Comparison of ENCODE assay signal across 22 mouse cellular contexts in genomic region chr2:105072496-105072895, GRCm38 (mm10). TPM values are rescaled to one million over a fixed set of nuclear protein-coding genes. Genes with fewer than 3 reads are reported as not detected.
DNase-seq lines count a peak whose midpoint lies in the region; ATAC-seq and TF ChIP-seq lines count a peak whose summit lies in the region.
"Had no signal": no experiment of that assay in that cellular context is flagged by ENCODE, and none has a peak within 500 bp of the region (broad histone marks: within the 10 kb centered on the region; RNA-seq: fewer than 3 reads in every experiment).

No protein-coding gene starts in this region.

- WGBS in heart, postnatal 0 days, result 56% methylated on average over 4 of the region's 4 CpGs
- WGBS in heart, embryonic 10.5 days, result 63% methylated on average over 4 of the region's 4 CpGs
- 59% methylated on average over 4 of the region's 4 CpGs for WGBS in liver, postnatal 0 days (ENCODE audit: insufficient replicate concordance)

- TF ChIP-seq RAD21 in MEL (IDR thresholded peaks at IDR 0.05; ENCODE audit: low read depth, low read length), result peak; percentile 2; the same call in 1 of the 2 replicates

- no peak for ATAC-seq in heart, postnatal 0 days (ENCODE audit: insufficient read depth, low read depth)
- ATAC-seq in liver, postnatal 0 days, result no peak
- ATAC-seq in megakaryocyte progenitor cell, adult 5-6 weeks (replicated peaks; ENCODE audit: poor library complexity), result 0 out of 2 replicates have a peak, but pooled peaks have one; percentile 46
- ATAC-seq: activated CD4-positive, CD25-positive, alpha-beta regulatory T cell, adult 4 months; CD4-positive, CD25-positive, alpha-beta regulatory T cell, adult 4 months had no signal

- no peak for DNase-seq in heart, postnatal 0 days (ENCODE audit: low spot score)
- DNase-seq in heart, embryonic 10.5 days (ENCODE audit: low spot score), result no peak
- DNase-seq in liver, postnatal 0 days, result no peak
- DNase-seq in liver (no peak), MEL (ENCODE audit: low read depth, low spot score) (no peak)
- no peak for DNase-seq in cerebellum, postnatal 14 days
- DNase-seq: cerebellum, adult 11 months; cerebellum, postnatal 36 days; layer of hippocampus, postnatal 36 days; left cerebral cortex, postnatal 4 days; right cerebral cortex, postnatal 4 days; thymus, adult 18-20 months had no signal

- no peaks in the 10 kb centered on the region for H3K9me3 ChIP-seq in heart, postnatal 0 days (replicated peaks; ENCODE audit: control insufficient read depth, low read length)
- no peaks in the 10 kb centered on the region for H3K9me3 ChIP-seq in heart, embryonic 10.5 days
- no peaks in the 10 kb centered on the region for H3K9me3 ChIP-seq in liver, postnatal 0 days (ENCODE audit: low read length)
- H3K9me3 ChIP-seq in MEL (replicated peaks; ENCODE audit: insufficient read depth, low read length), result no peaks in the 10 kb centered on the region
- H3K9me3 ChIP-seq: forebrain, embryonic 12.5 days; hindbrain, embryonic 15.5 days; liver, embryonic 15.5 days; neural tube, embryonic 12.5 days had no signal

- no peaks in the 10 kb centered on the region for H3K4me1 ChIP-seq in heart, postnatal 0 days (ENCODE audit: control insufficient read depth, insufficient read depth)
- peaks cover 5% of the 10 kb centered on the region; the same call in 1 of the 2 replicates for H3K4me1 ChIP-seq in heart, embryonic 10.5 days
- no peaks in the 10 kb centered on the region for H3K4me1 ChIP-seq in liver, postnatal 0 days (ENCODE audit: insufficient read depth)
- H3K4me1 ChIP-seq in MEL (ENCODE audit: control insufficient read depth in 1 of 2, insufficient read depth in 2 of 2, low read length in 2 of 2), result no peaks in the 10 kb centered on the region
- H3K4me1 ChIP-seq: forebrain, embryonic 12.5 days; hindbrain, embryonic 15.5 days; liver, embryonic 15.5 days; neural tube, embryonic 12.5 days had no signal

- TF ChIP-seq POLR2A in MEL (IDR thresholded peaks at IDR 0.05; ENCODE audit: control insufficient read depth in 1 of 2, insufficient read depth in 1 of 2, low read depth in 1 of 2, low read length in 2 of 2, poor library complexity in 1 of 2), result no peak

- no peaks in the 10 kb centered on the region for H3K79me2 ChIP-seq in MEL (ENCODE audit: control insufficient read depth, insufficient read depth, low read length, poor library complexity)

- no peak overlapping the region for H3K4me3 ChIP-seq in heart, postnatal 0 days (ENCODE audit: low read depth, low read length)
- H3K4me3 ChIP-seq in heart, embryonic 10.5 days, result no peak overlapping the region
- no peak overlapping the region for H3K4me3 ChIP-seq in liver, postnatal 0 days (ENCODE audit: low read depth, low read length)
- no peak overlapping the region for H3K4me3 ChIP-seq in MEL (ENCODE audit: control insufficient read depth in 1 of 2, insufficient read depth in 1 of 2, low read depth in 2 of 2, low read length in 2 of 2)
- H3K4me3 ChIP-seq: forebrain, embryonic 12.5 days; hindbrain, embryonic 15.5 days; liver, embryonic 15.5 days; neural tube, embryonic 12.5 days had no signal

- TF ChIP-seq CTCF in heart, postnatal 0 days (IDR thresholded peaks at IDR 0.05; ENCODE audit: low read depth), result peak; percentile 50
- TF ChIP-seq CTCF in liver, postnatal 0 days (IDR thresholded peaks at IDR 0.05; ENCODE audit: low read depth), result peak; percentile 34
- peak in 2 of 3 experiments; percentile 4 to 10; a peak in 1 of 6 replicates for TF ChIP-seq CTCF in MEL (IDR thresholded peaks at IDR 0.05 in 2 of 3, conservative IDR thresholded peaks at IDR 0.05 in 1 of 3; ENCODE audit: control insufficient read depth in 1 of 3, insufficient read depth in 1 of 3, low read depth in 2 of 3, low read length in 3 of 3, poor library complexity in 1 of 3, severe bottlenecking in 1 of 3)

- H3K27me3 ChIP-seq in heart, postnatal 0 days (ENCODE audit: control insufficient read depth, insufficient read depth, low read length), result no peaks in the 10 kb centered on the region
- no peaks in the 10 kb centered on the region for H3K27me3 ChIP-seq in heart, embryonic 10.5 days (ENCODE audit: insufficient read depth, poor library complexity, severe bottlenecking)
- H3K27me3 ChIP-seq in liver, postnatal 0 days (ENCODE audit: insufficient read depth, low read length), result no peaks in the 10 kb centered on the region
- peaks cover 8 to 12% of the 10 kb centered on the region in 2 experiments for H3K27me3 ChIP-seq in MEL (ENCODE audit: control insufficient read depth in 1 of 2, insufficient read depth in 2 of 2, low read length in 2 of 2)
- H3K27me3 ChIP-seq: forebrain, embryonic 12.5 days; hindbrain, embryonic 15.5 days; liver, embryonic 15.5 days; neural tube, embryonic 12.5 days had no signal

- TF ChIP-seq EP300 in heart, postnatal 0 days (IDR thresholded peaks at IDR 0.05; ENCODE audit: low read depth), result no peak
- TF ChIP-seq EP300 in liver, postnatal 0 days (IDR thresholded peaks at IDR 0.05; ENCODE audit: low read depth), result no peak
- no peak for TF ChIP-seq EP300 in MEL (IDR thresholded peaks at IDR 0.05; ENCODE audit: low read depth in 1 of 2, low read length in 2 of 2)

- no peak overlapping the region for H3K27ac ChIP-seq in heart, postnatal 0 days (ENCODE audit: low read depth)
- no peak overlapping the region for H3K27ac ChIP-seq in heart, embryonic 10.5 days
- no peak overlapping the region for H3K27ac ChIP-seq in liver, postnatal 0 days (ENCODE audit: low read depth)
- H3K27ac ChIP-seq in MEL (ENCODE audit: control insufficient read depth, low read depth, low read length), result no peak overlapping the region
- H3K27ac ChIP-seq: forebrain, embryonic 12.5 days; hindbrain, embryonic 15.5 days; liver, embryonic 15.5 days; macrophage; neural tube, embryonic 12.5 days had no signal

- H3K9ac ChIP-seq in heart, postnatal 0 days (replicated peaks; ENCODE audit: low read depth, low read length), result no peak overlapping the region
- no peak overlapping the region for H3K9ac ChIP-seq in liver, postnatal 0 days (replicated peaks)
- no peak overlapping the region for H3K9ac ChIP-seq in MEL (ENCODE audit: control insufficient read depth, low read depth, low read length, poor library complexity, severe bottlenecking)
- H3K9ac ChIP-seq: forebrain, embryonic 12.5 days; hindbrain, embryonic 15.5 days; liver, embryonic 15.5 days; neural tube, embryonic 12.5 days had no signal

- no peak overlapping the region for H3K4me2 ChIP-seq in heart, postnatal 0 days (ENCODE audit: low read depth, low read length)
- H3K4me2 ChIP-seq in liver, postnatal 0 days (ENCODE audit: low read depth, low read length), result no peak overlapping the region
- H3K4me2 ChIP-seq: forebrain, embryonic 12.5 days; hindbrain, embryonic 15.5 days; liver, embryonic 15.5 days; neural tube, embryonic 12.5 days had no signal

- H3K36me3 ChIP-seq in heart, postnatal 0 days (replicated peaks; ENCODE audit: control insufficient read depth, insufficient read depth, low read length), result no peaks in the 10 kb centered on the region
- no peaks in the 10 kb centered on the region for H3K36me3 ChIP-seq in heart, embryonic 10.5 days
- H3K36me3 ChIP-seq in liver, postnatal 0 days (replicated peaks; ENCODE audit: insufficient read depth, low read length), result no peaks in the 10 kb centered on the region
- no peaks in the 10 kb centered on the region for H3K36me3 ChIP-seq in MEL (ENCODE audit: control insufficient read depth in 1 of 2, insufficient read depth in 2 of 2, low read length in 2 of 2)
- H3K36me3 ChIP-seq: forebrain, embryonic 12.5 days; hindbrain, embryonic 15.5 days; liver, embryonic 15.5 days; neural tube, embryonic 12.5 days had no signal

TF ChIP-seq in MEL, 35 proteins besides CTCF, POLR2A, EP300 and RAD21:
- no peak for TF ChIP-seq ETS1 (IDR thresholded peaks at IDR 0.05; ENCODE audit: low read depth, low read length)
- no peak for TF ChIP-seq E2F4 (IDR thresholded peaks at IDR 0.05; ENCODE audit: borderline replicate concordance, low read depth, low read length)
- peak; percentile 32 for TF ChIP-seq SMC3 (IDR thresholded peaks at IDR 0.05; ENCODE audit: low read depth, low read length)
- no peak for TF ChIP-seq JUND (IDR thresholded peaks at IDR 0.05; ENCODE audit: low read depth, low read length)
- no peak for TF ChIP-seq MAZ (IDR thresholded peaks at IDR 0.05; ENCODE audit: low read depth, low read length)

RNA-seq across cellular contexts. Expression of gene Gm11060, which starts 19.3 kb away (rescaled TPM):
- total RNA-seq in heart, postnatal 0 days (2014; rRNA removed; ENCODE audit: low replicate concordance), result not detected in 2 replicates
- polyA plus RNA-seq in heart, postnatal 0 days (2015; fragmentation: Nextera tagmentation; extraction: Ambion mirVana), result not detected in 2 replicates
- not detected in 2 replicates for polyA plus RNA-seq in heart, embryonic 10.5 days (2016; fragmentation: Nextera tagmentation; extraction: Ambion mirVana)
- not detected in 2 replicates for polyA plus RNA-seq in liver, postnatal 0 days (2015; fragmentation: Nextera tagmentation; extraction: Ambion mirVana)
- not detected in 2 replicates for total RNA-seq in MEL (2012; rRNA removed)
- not detected for polyA plus RNA-seq in MEL (2012; ENCODE audit: insufficient read depth in 1 of 2, insufficient read length in 2 of 2, low read depth in 1 of 2, low replicate concordance in 2 of 2, missing spikeins in 1 of 2)
- total RNA-seq in megakaryocyte progenitor cell, adult 5-6 weeks (2015), result not detected in 2 replicates
- total RNA-seq in megakaryocyte progenitor cell, adult 5-6 weeks (2017), result not detected in 2 replicates
- total RNA-seq: granulocyte monocyte progenitor cell, adult 5-6 weeks; heart, postnatal 14 days; layer of hippocampus, postnatal 36 days; left cerebral cortex, postnatal 4 days had no signal
- polyA plus RNA-seq: activated CD4-positive, CD25-positive, alpha-beta regulatory T cell, adult 4 months; CD4-positive, CD25-positive, alpha-beta regulatory T cell, adult 4 months; forebrain, embryonic 12.5 days; hindbrain, embryonic 15.5 days; liver, embryonic 15.5 days; macrophage; neural tube, embryonic 12.5 days had no signal

RNA-seq across cellular contexts. Expression of gene Wt1, which starts 53.8 kb away (rescaled TPM):
- 7.3 and 24.8 TPM in 2 replicates for total RNA-seq in heart, postnatal 0 days (2014; rRNA removed; ENCODE audit: low replicate concordance)
- polyA plus RNA-seq in heart, postnatal 0 days (2015; fragmentation: Nextera tagmentation; extraction: Ambion mirVana), result 6.4 and 7.2 TPM in 2 replicates
- 36.5 and 41.9 TPM in 2 replicates for polyA plus RNA-seq in heart, embryonic 10.5 days (2016; fragmentation: Nextera tagmentation; extraction: Ambion mirVana)
- 0.86 and 1.1 TPM in 2 replicates for polyA plus RNA-seq in liver, postnatal 0 days (2015; fragmentation: Nextera tagmentation; extraction: Ambion mirVana)
- total RNA-seq in MEL (2012; rRNA removed), result not detected in 2 replicates
- not detected for polyA plus RNA-seq in MEL (2012; ENCODE audit: insufficient read depth in 1 of 2, insufficient read length in 2 of 2, low read depth in 1 of 2, low replicate concordance in 2 of 2, missing spikeins in 1 of 2)
- total RNA-seq in megakaryocyte progenitor cell, adult 5-6 weeks (2015), result not detected in 2 replicates
- not detected in 2 replicates for total RNA-seq in megakaryocyte progenitor cell, adult 5-6 weeks (2017)
- total RNA-seq: granulocyte monocyte progenitor cell, adult 5-6 weeks; layer of hippocampus, postnatal 36 days had no signal
- polyA plus RNA-seq: activated CD4-positive, CD25-positive, alpha-beta regulatory T cell, adult 4 months; CD4-positive, CD25-positive, alpha-beta regulatory T cell, adult 4 months; forebrain, embryonic 12.5 days; macrophage had no signal

RNA-seq across cellular contexts. Expression of gene Eif3m, which starts 55.6 kb away (rescaled TPM):
- 132 and 139 TPM in 2 replicates for total RNA-seq in heart, postnatal 0 days (2014; rRNA removed; ENCODE audit: low replicate concordance)
- polyA plus RNA-seq in heart, postnatal 0 days (2015; fragmentation: Nextera tagmentation; extraction: Ambion mirVana), result 235 and 241 TPM in 2 replicates
- polyA plus RNA-seq in heart, embryonic 10.5 days (2016; fragmentation: Nextera tagmentation; extraction: Ambion mirVana), result 240 and 287 TPM in 2 replicates
- polyA plus RNA-seq in liver, postnatal 0 days (2015; fragmentation: Nextera tagmentation; extraction: Ambion mirVana), result 126 and 128 TPM in 2 replicates
- 321 and 341 TPM in 2 replicates for total RNA-seq in MEL (2012; rRNA removed)
- 100 to 1,000 TPM in 1 of 2 experiments, not detected in 1; 172 TPM for polyA plus RNA-seq in MEL (2012; ENCODE audit: insufficient read depth in 1 of 2, insufficient read length in 2 of 2, low read depth in 1 of 2, low replicate concordance in 2 of 2, missing spikeins in 1 of 2)
- total RNA-seq in megakaryocyte progenitor cell, adult 5-6 weeks (2015), result 397 and 412 TPM in 2 replicates
- 294 and 304 TPM in 2 replicates for total RNA-seq in megakaryocyte progenitor cell, adult 5-6 weeks (2017)
